Mouse (Mus musculus): ENCODE data around the gene Tbx15. TPM values are rescaled to one million over a fixed set of nuclear protein-coding genes. Genes with fewer than 3 reads are reported as not detected.

Tbx15 gene
- polyA plus RNA-seq, 1 experiment = 4.2 TPM

DNA sequence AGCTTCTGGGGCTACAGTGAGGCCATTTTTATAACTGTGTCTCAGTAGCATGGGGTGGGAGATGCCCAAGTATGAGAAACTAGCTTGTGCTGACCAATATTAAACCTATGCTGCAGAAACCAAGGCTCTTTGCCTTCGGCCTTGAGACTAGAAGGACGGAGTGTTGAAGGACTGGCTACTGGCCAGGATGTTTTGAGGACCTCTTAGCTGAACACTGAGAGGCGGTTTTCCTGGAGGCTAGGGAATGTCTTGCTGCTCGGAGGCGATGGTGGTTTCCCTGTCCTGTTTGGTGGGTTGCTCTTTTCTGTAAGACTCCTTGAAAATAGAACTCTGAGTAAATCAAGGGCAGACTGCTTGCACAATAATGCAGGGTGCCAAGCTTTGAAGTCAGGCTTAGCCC lies 89.1 kb downstream of the Tbx15 start:
- DNase-seq (ENCODE audit: low read depth) = no peak
- TF ChIP-seq CTCF (IDR thresholded peaks at IDR 0.05; ENCODE audit: borderline replicate concordance, extremely low read depth, insufficient read depth, insufficient read length) = no peak
- TF ChIP-seq POLR2A (IDR thresholded peaks at IDR 0.05; ENCODE audit: borderline replicate concordance, extremely low read depth, insufficient read depth, insufficient read length, poor library complexity, severe bottlenecking) = no peak

DNA sequence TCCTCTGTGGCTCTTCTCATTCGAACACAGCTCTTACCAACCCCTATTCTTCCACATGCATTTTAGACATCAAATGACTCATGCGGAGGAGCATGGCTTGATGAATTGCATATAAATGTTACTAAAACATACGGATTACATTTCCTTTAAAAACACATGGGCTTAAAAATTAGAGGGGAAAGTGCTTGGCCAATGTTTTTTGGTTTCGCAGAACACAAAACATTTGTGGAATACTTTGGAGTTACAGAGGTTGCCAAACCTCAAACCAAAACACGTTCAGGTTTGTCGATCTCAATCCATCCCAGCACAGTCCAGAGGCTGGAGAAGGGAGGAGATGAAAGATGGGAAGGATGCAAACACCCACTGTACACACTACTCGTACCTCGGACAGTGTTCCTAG lies 90.9 kb downstream of the Tbx15 start:
- TF ChIP-seq CTCF (IDR thresholded peaks at IDR 0.05; ENCODE audit: borderline replicate concordance, extremely low read depth, insufficient read depth, insufficient read length) (no peak), POLR2A (IDR thresholded peaks at IDR 0.05; ENCODE audit: borderline replicate concordance, extremely low read depth, insufficient read depth, insufficient read length, poor library complexity, severe bottlenecking) (no peak)
- no peak for DNase-seq (ENCODE audit: low read depth)

DNA sequence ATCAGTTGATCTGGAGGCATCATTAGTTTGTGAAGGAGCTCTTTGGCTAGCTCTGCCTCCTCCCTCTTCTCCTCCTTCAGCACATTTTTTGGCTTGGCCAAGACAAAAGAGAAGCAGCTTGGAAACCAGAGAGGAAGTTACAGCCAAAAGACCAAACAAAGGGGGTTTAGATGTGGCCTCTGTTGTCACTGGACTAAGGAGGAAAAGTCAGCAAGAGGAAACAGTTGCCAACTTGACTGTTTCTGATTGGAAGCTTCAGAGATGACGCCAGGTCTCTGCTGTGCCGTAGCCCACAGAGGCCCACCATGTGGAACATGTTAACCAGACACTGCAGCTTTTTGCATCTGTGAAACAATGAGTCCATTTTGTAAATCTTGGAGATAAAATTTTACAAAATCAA lies 96.7 kb downstream of the Tbx15 start:
- no peak for DNase-seq (ENCODE audit: low read depth)

DNA sequence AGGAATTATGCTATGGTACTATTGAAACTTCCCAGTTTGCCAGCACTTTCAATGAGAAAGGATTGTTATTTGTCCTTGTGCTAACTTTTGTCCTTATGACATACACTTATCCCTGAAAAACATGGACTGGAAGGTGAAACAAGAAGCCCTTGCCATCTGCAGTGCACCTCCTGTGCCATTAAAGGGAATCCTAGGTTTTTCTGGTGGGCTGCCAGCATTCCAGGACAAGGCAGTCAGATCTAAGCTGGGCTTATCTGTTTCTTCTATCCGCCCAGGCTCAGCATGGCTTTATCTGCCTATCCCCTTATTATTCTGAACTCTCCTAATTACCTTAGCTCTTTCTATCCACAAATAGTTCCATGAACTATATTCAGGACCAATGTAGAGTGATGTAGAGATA lies 98.6 kb downstream of the Tbx15 start:
- TF ChIP-seq POLR2A (IDR thresholded peaks at IDR 0.05; ENCODE audit: borderline replicate concordance, extremely low read depth, insufficient read depth, insufficient read length, poor library complexity, severe bottlenecking) (no peak), CTCF (IDR thresholded peaks at IDR 0.05; ENCODE audit: borderline replicate concordance, extremely low read depth, insufficient read depth, insufficient read length) (no peak)
- no peak for DNase-seq (ENCODE audit: low read depth)

More for the DNA sequence above, 96.7 kb downstream of the Tbx15 start:
- no peak for TF ChIP-seq CTCF (IDR thresholded peaks at IDR 0.05; ENCODE audit: borderline replicate concordance, extremely low read depth, insufficient read depth, insufficient read length)

DNA sequence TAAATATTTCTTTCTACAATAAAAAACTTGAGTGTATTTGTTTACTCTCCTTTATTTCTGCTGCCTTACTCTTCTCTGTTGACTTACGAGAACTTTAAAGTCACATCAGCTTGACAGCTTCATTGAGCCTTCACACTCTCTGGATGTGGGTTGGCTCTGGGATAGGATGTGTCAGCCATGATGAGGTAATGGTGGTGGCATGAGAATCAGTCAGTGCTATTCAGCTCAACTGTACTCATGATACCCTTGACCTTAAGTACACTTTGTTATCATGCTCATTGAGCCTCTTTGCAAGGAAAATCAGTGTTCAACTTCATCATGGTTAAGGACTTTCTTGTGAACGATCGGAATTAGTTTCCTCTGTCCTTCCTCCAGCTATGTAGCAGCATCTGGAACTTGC lies 99.8 kb downstream of the Tbx15 start:
- no peak for DNase-seq (ENCODE audit: low read depth)
- TF ChIP-seq POLR2A (IDR thresholded peaks at IDR 0.05; ENCODE audit: borderline replicate concordance, extremely low read depth, insufficient read depth, insufficient read length, poor library complexity, severe bottlenecking) = no peak
- TF ChIP-seq CTCF (IDR thresholded peaks at IDR 0.05; ENCODE audit: borderline replicate concordance, extremely low read depth, insufficient read depth, insufficient read length) = no peak

DNA sequence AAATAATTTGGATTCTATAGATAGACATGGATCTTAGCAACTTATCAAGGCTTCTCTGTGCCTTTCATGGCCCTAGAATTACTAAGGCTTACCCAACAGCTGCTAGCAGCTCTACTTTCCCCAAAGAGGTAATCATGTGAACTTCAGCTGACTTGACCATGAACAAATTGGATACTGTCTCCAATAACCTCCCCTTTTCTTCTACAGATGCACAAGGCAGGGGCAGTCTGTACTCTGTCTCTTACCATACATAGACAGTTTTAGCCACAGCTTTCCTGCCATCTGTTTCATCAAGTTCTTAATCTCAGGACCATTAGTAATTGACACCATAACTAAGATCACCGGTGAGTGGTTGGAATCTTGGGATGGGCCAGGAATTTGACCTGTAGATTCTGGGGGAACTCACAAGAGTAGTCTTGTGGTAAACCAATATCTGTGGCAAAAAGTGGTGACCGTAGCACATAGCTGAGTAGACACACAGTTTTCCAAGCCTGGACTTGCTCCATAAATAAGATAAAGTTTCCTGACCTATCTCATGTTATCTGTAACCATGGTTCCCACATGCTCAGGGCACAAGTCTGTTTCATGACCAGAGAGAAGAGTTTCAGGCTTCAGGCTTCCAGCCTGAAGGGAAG lies 139.6 kb downstream of the Tbx15 start:
- TF ChIP-seq POLR2A (IDR thresholded peaks at IDR 0.05; ENCODE audit: borderline replicate concordance, extremely low read depth, insufficient read depth, insufficient read length, poor library complexity, severe bottlenecking) (no peak), CTCF (IDR thresholded peaks at IDR 0.05; ENCODE audit: borderline replicate concordance, extremely low read depth, insufficient read depth, insufficient read length) (no peak)

DNA sequence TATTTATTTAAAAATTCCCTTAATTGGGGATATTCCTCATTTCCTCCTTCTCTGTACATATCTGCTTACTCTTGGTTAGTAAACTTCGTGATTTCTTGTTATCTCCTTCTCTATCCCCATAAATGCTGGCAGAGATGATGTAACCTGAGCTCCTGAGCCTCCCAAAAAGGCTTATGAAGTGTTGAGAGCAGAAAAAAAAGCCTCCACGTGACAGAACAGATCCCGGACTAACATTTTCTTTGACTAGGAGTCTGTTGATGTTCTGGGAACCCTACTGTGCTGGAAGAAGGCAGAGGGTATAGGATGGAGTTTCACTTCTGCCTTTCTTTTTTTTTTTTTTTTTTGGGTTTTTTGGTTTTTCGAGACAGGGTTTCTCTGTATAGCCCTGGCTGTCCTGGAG lies 146.9 kb downstream of the Tbx15 start:
- TF ChIP-seq POLR2A (IDR thresholded peaks at IDR 0.05; ENCODE audit: borderline replicate concordance, extremely low read depth, insufficient read depth, insufficient read length, poor library complexity, severe bottlenecking) = no peak
- TF ChIP-seq CTCF (IDR thresholded peaks at IDR 0.05; ENCODE audit: borderline replicate concordance, extremely low read depth, insufficient read depth, insufficient read length) = no peak
- no peak for DNase-seq (ENCODE audit: low read depth)

More for the DNA sequence above, 139.6 kb downstream of the Tbx15 start:
- no peak for DNase-seq (ENCODE audit: low read depth)

Other genes with a start within 250 kb of the Tbx15 start
- 4.7 and 5.6 TPM in 2 replicates for gene Wars2, start 99.3 kb upstream of the Tbx15 start, polyA plus RNA-seq (2012; rRNA removed)

Data from brain, embryonic 14.5 days (tissue).